Mouse (Mus musculus) embryo, embryonic 11 days (tissue): ENCODE results near the gene Chrd.

Experiments used
- DNase-seq: peaks from one replicate; pipeline ENCODE4 v3.0.0-alpha.2; 2015

Gene Chrd

GRCm38 (mm10) chr16:20735651-20736050 is 2.7 kb downstream of the Chrd start:
- no peak for DNase-seq

- no peak for DNase-seq
These were observed 3.2 kb downstream of the Chrd start for GRCm38 (mm10) chr16:20736168-20736567.

GRCm38 (mm10) chr16:20736823-20737222 is 3.9 kb downstream of the Chrd start:
- DNase-seq = no peak

GRCm38 (mm10) chr16:20739845-20740244 is 6.9 kb downstream of the Chrd start:
- no peak for DNase-seq

- DNase-seq = no peak
These were observed 13.7 kb downstream of the Chrd start for GRCm38 (mm10) chr16:20746641-20747040.

GRCm38 (mm10) chr16:20750518-20750917 is 17.6 kb downstream of the Chrd start:
- peak; percentile 9 for DNase-seq

- DNase-seq = no peak
These were observed 23.1 kb downstream of the Chrd start for GRCm38 (mm10) chr16:20756052-20756451.

GRCm38 (mm10) chr16:20757385-20757784 is 24.5 kb downstream of the Chrd start:
- DNase-seq = no peak

- DNase-seq = peak; percentile 62
These were observed 28.8 kb downstream of the Chrd start for GRCm38 (mm10) chr16:20761681-20762080.

GRCm38 (mm10) chr16:20765244-20765643 is 32.3 kb downstream of the Chrd start:
- peak; percentile 72 for DNase-seq

- no peak for DNase-seq
These were observed 42.1 kb downstream of the Chrd start for GRCm38 (mm10) chr16:20775021-20775420.

GRCm38 (mm10) chr16:20779846-20780245 is 46.9 kb downstream of the Chrd start:
- no peak for DNase-seq

GRCm38 (mm10) chr16:20781101-20781630 is 48.2 kb downstream of the Chrd start:
- DNase-seq = no peak

GRCm38 (mm10) chr16:20783891-20784290 is 51.0 kb downstream of the Chrd start:
- DNase-seq = no peak

GRCm38 (mm10) chr16:20784754-20785153 is 51.8 kb downstream of the Chrd start:
- DNase-seq = no peak

GRCm38 (mm10) chr16:20786556-20786955 is 53.6 kb downstream of the Chrd start:
- DNase-seq = no peak

GRCm38 (mm10) chr16:20791803-20792202 is 58.9 kb downstream of the Chrd start:
- no peak for DNase-seq
